Mouse (Mus musculus): ENCODE data around the gene Dnah14. TPM values are rescaled to one million over a fixed set of nuclear protein-coding genes. Genes with fewer than 3 reads are reported as not detected.

Dnah14 gene
- polyA plus RNA-seq, 1 experiment from 2014 or later: 1.6 TPM

DNA sequence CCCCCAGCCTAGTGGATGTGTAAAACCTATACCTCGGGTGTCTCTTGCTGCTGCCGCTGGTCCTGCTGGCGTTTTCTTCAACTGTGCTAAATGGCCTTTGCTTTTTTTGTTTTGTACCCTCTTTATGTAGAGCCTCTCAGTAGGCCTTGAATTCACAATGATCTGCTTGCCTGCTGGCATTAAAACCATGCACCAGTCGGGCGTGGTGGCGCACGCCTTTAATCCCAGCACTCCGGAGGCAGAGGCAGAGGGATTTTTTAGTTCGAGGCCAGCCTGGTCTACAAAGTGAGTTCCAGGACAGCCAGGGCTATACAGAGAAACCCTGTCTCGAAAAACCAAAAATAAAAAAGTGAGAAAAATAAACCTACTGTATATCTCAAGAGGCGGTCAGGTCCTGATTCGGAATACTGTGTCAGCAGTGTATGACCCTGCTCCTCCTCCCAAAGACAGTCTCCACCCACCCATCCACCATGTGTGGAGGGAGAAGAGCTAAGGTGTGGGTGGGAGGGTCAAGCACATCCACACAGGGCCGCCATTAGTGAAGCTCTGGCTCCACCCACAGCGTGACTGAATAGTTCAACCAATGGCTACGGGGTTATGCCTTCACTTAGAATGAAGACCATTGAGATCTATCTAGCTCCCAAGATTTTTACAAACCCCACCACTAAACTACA lies 268.7 kb downstream of the Dnah14 start:
- Histone ChIP-seq H3K4me1 (peaks cover 13% of the 10 kb centered on the region), H3K27me3 (no peaks in the 10 kb centered on the region), H3K36me3 (no peaks in the 10 kb centered on the region), H3K4me2 (replicated peaks) (no peak overlapping the region), H3K27ac (no peak overlapping the region), H3K9ac (no peak overlapping the region), H3K9me3 (no peaks in the 10 kb centered on the region), H3K4me3 (no peak overlapping the region)
- ATAC-seq (ENCODE audit: insufficient number of reproducible peaks, insufficient read depth, low FRiP score, low TSS enrichment): no peak
- 74% methylated on average over 15 of the region's 15 CpGs for WGBS

DNA sequence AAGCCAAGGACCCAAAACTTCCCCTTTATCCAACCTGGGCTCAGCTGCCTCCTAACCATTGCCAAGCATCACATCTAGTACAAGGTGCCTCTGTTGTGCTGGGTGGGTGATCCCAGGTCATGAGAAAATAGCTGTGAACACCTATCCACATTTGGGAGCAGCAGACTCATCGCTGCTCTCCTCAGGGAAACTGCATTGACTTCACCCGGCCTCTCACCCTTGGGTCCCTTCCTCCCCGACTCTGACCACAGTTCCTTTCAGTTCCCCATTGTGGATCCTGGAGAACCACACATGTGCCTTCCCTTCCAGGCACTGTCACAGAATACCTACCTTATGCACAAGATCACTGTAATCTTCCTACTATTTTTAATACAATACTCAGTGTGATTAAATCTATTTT lies 269.4 kb downstream of the Dnah14 start:
- 82% methylated on average over 3 of the region's 3 CpGs for WGBS
- no peak overlapping the region for H3K4me2 ChIP-seq (replicated peaks)

DNA sequence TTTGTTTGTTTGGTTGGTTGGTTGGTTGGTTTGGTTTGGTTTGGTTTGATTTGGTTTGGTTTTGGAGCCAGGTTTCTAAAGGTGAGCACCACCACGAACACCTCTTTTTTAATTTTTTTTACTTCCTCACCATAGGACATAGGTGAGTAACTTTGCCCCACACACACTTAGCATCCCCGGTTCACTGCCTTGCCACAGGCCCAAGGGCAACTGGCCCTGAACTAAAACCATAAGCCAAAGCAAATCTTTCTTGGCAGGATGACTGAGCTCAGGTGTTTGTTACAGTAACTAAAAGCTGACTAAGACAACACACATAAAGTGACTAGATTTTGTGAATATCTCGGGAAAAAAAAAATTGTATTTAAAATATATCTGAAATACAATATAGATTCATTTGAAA lies 271.0 kb downstream of the Dnah14 start:
- H3K27me3 ChIP-seq: no peaks in the 10 kb centered on the region
- no peaks in the 10 kb centered on the region for H3K36me3 ChIP-seq
- no peak overlapping the region for H3K27ac ChIP-seq
- H3K9me3 ChIP-seq: no peaks in the 10 kb centered on the region
- H3K4me1 ChIP-seq: no peaks in the 10 kb centered on the region
- ATAC-seq (ENCODE audit: insufficient number of reproducible peaks, insufficient read depth, low FRiP score, low TSS enrichment): no peak
- H3K4me2 ChIP-seq (replicated peaks): no peak overlapping the region
- 90% methylated on average over 3 of the region's 3 CpGs for WGBS
- no peak overlapping the region for H3K9ac ChIP-seq
- no peak overlapping the region for H3K4me3 ChIP-seq

More for the DNA sequence above, 269.4 kb downstream of the Dnah14 start:
- no peak overlapping the region for H3K27ac ChIP-seq
- no peaks in the 10 kb centered on the region for H3K27me3 ChIP-seq
- H3K9ac ChIP-seq: no peak overlapping the region
- H3K9me3 ChIP-seq: no peaks in the 10 kb centered on the region
- H3K4me1 ChIP-seq: peaks cover 7% of the 10 kb centered on the region
- no peak overlapping the region for H3K4me3 ChIP-seq
- H3K36me3 ChIP-seq: no peaks in the 10 kb centered on the region
- no peak for ATAC-seq (ENCODE audit: insufficient number of reproducible peaks, insufficient read depth, low FRiP score, low TSS enrichment)

DNA sequence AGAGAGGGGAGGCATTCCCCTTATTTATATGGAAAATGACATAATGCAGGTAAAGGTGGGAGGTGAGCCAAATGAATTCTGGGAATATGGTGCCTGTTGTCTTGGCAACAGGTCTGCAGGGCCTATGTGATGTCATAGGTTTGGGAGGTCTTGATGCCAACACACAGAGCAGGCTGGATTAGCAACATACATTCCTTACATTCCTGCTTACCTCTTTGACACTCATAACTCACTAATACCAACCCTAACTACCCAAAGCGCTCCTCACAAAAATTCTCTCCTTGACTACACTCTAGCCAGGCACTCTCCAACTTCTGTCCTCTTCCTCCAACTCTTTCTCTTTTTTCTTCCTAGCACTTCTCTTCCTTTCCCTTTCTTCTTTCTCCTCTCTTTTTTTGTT lies 271.9 kb downstream of the Dnah14 start:
- Histone ChIP-seq H3K4me1 (peaks cover 3% of the 10 kb centered on the region), H3K27me3 (no peaks in the 10 kb centered on the region), H3K36me3 (no peaks in the 10 kb centered on the region), H3K9me3 (no peaks in the 10 kb centered on the region), H3K9ac (no peak overlapping the region), H3K4me2 (replicated peaks) (no peak overlapping the region), H3K27ac (no peak overlapping the region), H3K4me3 (no peak overlapping the region)
- no peak for ATAC-seq (ENCODE audit: insufficient number of reproducible peaks, insufficient read depth, low FRiP score, low TSS enrichment)
- WGBS: 64% methylated on average over 1 of the region's 1 CpGs

DNA sequence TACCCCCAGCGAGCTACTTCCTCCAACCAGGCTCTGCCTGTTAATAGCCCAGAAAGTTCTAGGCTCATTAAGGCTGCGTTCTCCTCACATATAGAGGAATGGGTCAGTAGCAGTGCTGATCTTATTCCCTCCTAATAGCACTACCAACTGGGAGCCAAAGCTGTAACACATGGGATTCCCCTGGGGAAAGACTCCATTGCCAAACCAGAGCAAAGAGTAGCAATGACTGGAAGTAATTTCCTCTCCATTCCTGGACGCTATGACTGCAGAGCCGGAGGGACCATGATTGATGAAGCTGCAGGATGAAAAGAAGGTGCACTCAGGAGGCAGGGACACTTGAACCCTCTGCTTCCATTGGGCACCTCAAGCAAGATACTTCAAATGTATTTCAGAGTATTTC lies 274.1 kb downstream of the Dnah14 start:
- Histone ChIP-seq H3K27me3 (no peaks in the 10 kb centered on the region), H3K4me1 (peaks cover 8% of the 10 kb centered on the region), H3K9me3 (no peaks in the 10 kb centered on the region), H3K9ac (no peak overlapping the region), H3K36me3 (no peaks in the 10 kb centered on the region), H3K4me3 (no peak overlapping the region), H3K4me2 (replicated peaks) (no peak overlapping the region), H3K27ac (no peak overlapping the region)
- WGBS: 45% methylated on average over 4 of the region's 4 CpGs
- no peak for ATAC-seq (ENCODE audit: insufficient number of reproducible peaks, insufficient read depth, low FRiP score, low TSS enrichment)

DNA sequence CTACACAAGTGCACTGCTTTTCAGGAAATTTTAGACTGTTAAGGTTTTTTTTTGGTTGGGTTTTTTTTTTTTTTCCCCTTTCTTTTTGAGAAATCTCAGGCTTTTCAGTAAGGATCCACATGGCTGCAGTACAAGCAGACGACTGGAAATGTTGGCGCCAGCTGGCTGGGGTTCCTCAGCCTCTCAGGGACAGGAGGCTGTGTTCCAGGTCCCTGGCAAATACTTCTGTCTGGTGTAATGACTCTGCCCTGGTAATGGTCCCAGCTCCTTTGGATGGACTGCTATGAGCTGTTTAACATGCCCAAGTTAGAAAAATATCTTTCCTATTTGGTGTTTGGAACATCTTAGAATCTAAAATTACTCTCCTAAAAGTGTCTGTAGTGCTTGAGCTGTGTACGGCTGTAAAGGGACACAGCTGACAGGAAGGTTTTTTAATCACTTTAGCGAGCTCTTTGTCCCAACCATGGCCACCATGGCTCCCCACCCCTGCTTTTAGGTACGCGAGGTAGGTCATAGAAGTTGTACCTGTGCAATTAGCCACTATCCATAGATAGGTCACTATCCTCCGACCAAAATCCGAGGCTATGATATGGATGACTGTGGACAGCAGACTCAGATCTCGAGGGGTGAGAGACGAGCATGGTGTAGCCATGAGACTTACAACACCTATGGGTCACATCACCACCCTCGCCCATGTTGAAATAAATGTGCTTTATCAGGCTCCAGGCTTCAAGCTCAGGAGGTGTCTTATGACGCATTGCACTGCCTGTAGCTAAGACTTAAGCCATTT lies 275.4 kb downstream of the Dnah14 start:
- no peak overlapping the region for H3K4me3 ChIP-seq
- no peaks in the 10 kb centered on the region for H3K27me3 ChIP-seq
- H3K4me1 ChIP-seq: peaks cover 8% of the 10 kb centered on the region
- no peak overlapping the region for H3K9ac ChIP-seq
- H3K4me2 ChIP-seq (replicated peaks): no peak overlapping the region
- no peaks in the 10 kb centered on the region for H3K36me3 ChIP-seq
- no peaks in the 10 kb centered on the region for H3K9me3 ChIP-seq
- ATAC-seq (ENCODE audit: insufficient number of reproducible peaks, insufficient read depth, low FRiP score, low TSS enrichment): no peak
- 83% methylated on average over 12 of the region's 12 CpGs for WGBS
- no peak overlapping the region for H3K27ac ChIP-seq

DNA sequence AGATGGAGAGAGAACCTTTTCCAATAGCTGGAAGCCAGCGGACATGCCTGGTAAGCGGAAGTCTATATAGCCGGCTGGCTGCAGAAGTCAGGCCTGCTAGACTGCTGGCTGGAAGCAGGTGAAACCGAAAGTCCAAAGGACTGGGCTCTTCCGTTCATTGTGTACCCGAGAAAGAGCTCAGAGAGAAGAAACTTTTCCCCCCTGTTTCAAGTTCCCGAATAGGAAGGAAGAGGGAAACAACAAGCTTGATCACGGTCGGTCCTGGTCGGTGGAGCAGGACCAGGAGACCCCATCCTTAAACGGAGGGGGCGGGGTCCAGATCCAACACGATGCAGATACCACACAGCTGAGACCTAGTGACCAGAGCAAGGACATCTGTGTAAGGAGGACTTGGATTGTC lies 276.1 kb downstream of the Dnah14 start:
- no peak for ATAC-seq (ENCODE audit: insufficient number of reproducible peaks, insufficient read depth, low FRiP score, low TSS enrichment)
- no peak overlapping the region for H3K9ac ChIP-seq
- no peak overlapping the region for H3K4me2 ChIP-seq (replicated peaks)
- no peaks in the 10 kb centered on the region for H3K27me3 ChIP-seq
- no peak overlapping the region for H3K27ac ChIP-seq
- H3K4me3 ChIP-seq: no peak overlapping the region
- WGBS: 52% methylated on average over 13 of the region's 13 CpGs
- H3K9me3 ChIP-seq: no peaks in the 10 kb centered on the region
- no peaks in the 10 kb centered on the region for H3K36me3 ChIP-seq
- peaks cover 8% of the 10 kb centered on the region for H3K4me1 ChIP-seq

DNA sequence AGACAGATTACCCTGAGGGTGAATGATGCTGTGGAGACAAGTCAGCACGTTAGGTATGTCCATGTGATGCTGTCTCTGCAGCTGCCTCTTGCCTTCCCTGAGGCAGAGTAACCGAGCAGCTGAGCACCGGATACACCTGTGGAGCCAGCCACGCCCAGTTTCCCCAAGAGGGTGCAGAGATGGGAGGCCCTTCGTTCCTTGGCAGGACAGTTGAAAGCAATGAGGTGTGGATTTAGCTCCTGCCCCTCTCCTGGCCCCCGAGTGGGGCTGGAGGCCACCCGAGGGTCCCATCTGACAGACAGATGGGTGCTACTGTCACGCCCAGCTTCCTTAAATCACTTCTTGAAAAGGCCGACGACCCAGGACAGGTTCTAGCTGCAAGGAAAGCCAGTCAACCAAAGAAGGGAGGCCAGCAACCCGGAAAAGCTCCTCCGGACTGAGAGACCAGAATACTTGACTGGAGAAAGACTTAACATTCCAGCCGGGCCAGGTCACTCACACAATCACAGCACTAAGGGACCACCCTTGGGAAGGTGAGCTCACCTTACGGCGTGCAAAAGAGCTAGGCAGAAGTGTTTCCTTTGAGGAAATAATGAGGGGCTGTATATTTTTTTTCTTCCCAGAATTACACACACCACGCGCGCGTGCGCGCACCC lies 276.9 kb downstream of the Dnah14 start:
- WGBS: 6% methylated on average over 18 of the region's 21 CpGs
- ATAC-seq (ENCODE audit: insufficient number of reproducible peaks, insufficient read depth, low FRiP score, low TSS enrichment): 0 out of 2 replicates have a peak, but pooled peaks have one; percentile 64
- Histone ChIP-seq H3K36me3 (no peaks in the 10 kb centered on the region), H3K4me3 (no peak overlapping the region), H3K4me2 (replicated peaks) (peak overlapping the region; percentile 40), H3K27ac (no peak overlapping the region), H3K27me3 (no peaks in the 10 kb centered on the region), H3K4me1 (peaks cover 8% of the 10 kb centered on the region), H3K9me3 (no peaks in the 10 kb centered on the region), H3K9ac (no peak overlapping the region)

DNA sequence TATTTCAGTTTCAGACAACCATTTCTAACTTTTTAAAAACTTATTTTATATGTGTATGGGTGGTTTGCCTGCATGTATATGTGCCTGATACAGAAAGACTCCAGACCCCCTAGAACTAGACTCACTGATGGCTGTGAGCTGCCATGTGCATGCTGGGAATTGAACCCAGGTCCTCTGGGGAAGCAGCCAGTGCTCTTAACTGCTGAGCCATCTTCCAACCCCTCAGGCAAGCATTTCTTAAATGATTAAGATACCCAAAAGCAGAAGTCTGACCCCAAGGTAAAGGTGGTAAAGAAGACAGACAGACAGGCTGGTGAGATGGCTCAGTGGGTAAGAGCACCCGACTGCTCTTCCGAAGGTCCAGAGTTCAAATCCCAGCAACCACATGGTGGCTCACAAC lies 278.5 kb downstream of the Dnah14 start:
- H3K4me1 ChIP-seq: peaks cover 8% of the 10 kb centered on the region
- no peak overlapping the region for H3K4me2 ChIP-seq (replicated peaks)
- WGBS: 96% methylated on average over 2 of the region's 2 CpGs
- no peaks in the 10 kb centered on the region for H3K36me3 ChIP-seq
- H3K9ac ChIP-seq: no peak overlapping the region
- no peak for ATAC-seq (ENCODE audit: insufficient number of reproducible peaks, insufficient read depth, low FRiP score, low TSS enrichment)
- no peak overlapping the region for H3K4me3 ChIP-seq
- no peaks in the 10 kb centered on the region for H3K27me3 ChIP-seq
- no peaks in the 10 kb centered on the region for H3K9me3 ChIP-seq
- no peak overlapping the region for H3K27ac ChIP-seq

DNA sequence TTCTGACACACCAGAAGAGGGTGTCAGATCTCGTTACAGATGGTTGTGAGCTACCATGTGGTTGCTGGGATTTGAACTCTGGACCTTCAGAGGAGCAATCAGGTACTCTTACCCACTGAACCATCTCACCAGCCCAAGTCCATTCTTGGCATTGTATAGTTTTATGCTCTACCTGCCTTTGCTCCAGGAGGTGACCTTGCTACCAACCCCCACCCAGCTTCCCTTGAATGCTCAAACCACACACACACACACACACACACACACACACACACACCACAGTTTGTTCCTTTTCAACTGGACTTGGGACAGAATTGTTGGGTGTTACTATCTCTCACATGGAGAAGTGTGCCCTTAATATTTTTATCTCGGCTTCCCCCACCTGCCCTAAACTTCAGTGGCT lies 280.0 kb downstream of the Dnah14 start:
- Histone ChIP-seq H3K36me3 (no peaks in the 10 kb centered on the region), H3K4me2 (replicated peaks) (no peak overlapping the region), H3K9ac (no peak overlapping the region), H3K27ac (no peak overlapping the region), H3K27me3 (no peaks in the 10 kb centered on the region), H3K9me3 (no peaks in the 10 kb centered on the region), H3K4me3 (no peak overlapping the region), H3K4me1 (peaks cover 12% of the 10 kb centered on the region)
- ATAC-seq (ENCODE audit: insufficient number of reproducible peaks, insufficient read depth, low FRiP score, low TSS enrichment): no peak
- WGBS: 90% methylated on average over 2 of the region's 2 CpGs

DNA sequence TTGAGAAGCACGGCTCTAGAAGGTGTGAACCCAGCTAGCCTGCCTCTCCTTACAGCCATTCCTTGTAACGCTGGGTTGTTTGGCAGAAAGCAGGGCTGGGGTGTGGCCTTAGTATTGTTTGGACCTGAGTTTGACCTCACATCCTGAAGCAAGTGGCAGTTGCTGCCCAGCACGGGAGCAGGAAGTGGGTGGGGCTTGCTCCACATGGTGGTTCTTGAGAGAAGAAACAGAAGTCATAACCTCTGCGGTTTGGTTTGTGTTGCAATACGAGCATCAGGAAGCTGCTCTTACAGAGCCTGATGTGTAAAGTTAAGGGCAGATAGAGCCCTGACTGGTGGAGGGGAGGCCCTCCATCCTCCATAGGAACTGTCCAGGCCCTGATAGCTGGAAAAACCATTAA lies 284.3 kb downstream of the Dnah14 start:
- Histone ChIP-seq H3K9ac (no peak overlapping the region), H3K4me2 (replicated peaks) (no peak overlapping the region), H3K27me3 (no peaks in the 10 kb centered on the region), H3K4me3 (no peak overlapping the region), H3K9me3 (no peaks in the 10 kb centered on the region), H3K27ac (0 out of 2 replicates have a peak overlapping the region, but pooled peaks have one; percentile 11), H3K4me1 (peaks cover 4% of the 10 kb centered on the region; the same call in 1 of the 2 replicates), H3K36me3 (no peaks in the 10 kb centered on the region)
- ATAC-seq (ENCODE audit: insufficient number of reproducible peaks, insufficient read depth, low FRiP score, low TSS enrichment): no peak
- 17% methylated on average over 5 of the region's 5 CpGs for WGBS

All from embryonic facial prominence, embryonic 12.5 days (tissue).